Mouse (Mus musculus) CH12.LX (cell line): ENCODE results near the gene Cdc14a. TPM values are rescaled to one million over a fixed set of nuclear protein-coding genes. Genes with fewer than 3 reads are reported as not detected.

Experiments
- DNase-seq: peaks from one replicate; pipeline ENCODE4 v3.0.0-alpha.2; 2013; ENCODE audit errors: extremely low read depth
- H3K27ac ChIP-seq: 2 replicates; pipeline ENCODE4 v1.5.1; 2012; ENCODE audit warnings: low read depth, mild to moderate bottlenecking, control low read depth, moderate library complexity; ENCODE audit not compliant: insufficient read depth
- H3K27me3 ChIP-seq: replicated peaks from 2 replicates; pipeline ENCODE3; 2012; ENCODE audit warnings: inconsistent platforms
- H3K36me3 ChIP-seq, 2 experiments: replicated peaks in 1 of 2; 2 replicates each; pipeline versions ENCODE3 to v1.6.1; 2012; ENCODE audit warnings: inconsistent platforms in 1 of 2, low read length in 1 of 2, mild to moderate bottlenecking in 1 of 2, mixed read lengths in 1 of 2, moderate library complexity in 1 of 2; ENCODE audit not compliant: control insufficient read depth in 1 of 2, insufficient read depth in 1 of 2
- H3K4me1 ChIP-seq, 2 experiments: 2 replicates each; pipeline ENCODE4 v1.6.1; 2012; ENCODE audit warnings: inconsistent platforms in 1 of 2, moderate library complexity in 1 of 2; ENCODE audit not compliant: insufficient read depth in 2 of 2, control insufficient read depth in 1 of 2
- H3K4me2 ChIP-seq: 2 replicates; pipeline ENCODE4 v1.6.1; 2012; ENCODE audit warnings: low read depth, mild to moderate bottlenecking, control low read depth; ENCODE audit not compliant: poor library complexity, insufficient read depth, severe bottlenecking
- H3K4me3 ChIP-seq, 3 experiments: fragments of 150-350 bp in 1 of 3; sonication (generic) in 1 of 3; replicated peaks in 1 of 3; 2 replicates each; pipeline versions ENCODE3 to v1.5.1; 2011 to 2012; ENCODE audit warnings: low read depth in 2 of 3, low read length in 2 of 3, mild to moderate bottlenecking in 2 of 3, moderate library complexity in 2 of 3, control low read depth in 1 of 3, improper control_type of control experiment in 1 of 3, inconsistent platforms in 1 of 3, mixed read lengths in 1 of 3; ENCODE audit not compliant: poor library complexity in 1 of 3
- H3K79me2 ChIP-seq: replicated peaks from 2 replicates; pipeline ENCODE4 v1.6.1; 2012; ENCODE audit warnings: mild to moderate bottlenecking, moderate library complexity; ENCODE audit not compliant: control insufficient read depth, poor library complexity, insufficient read depth, severe bottlenecking; ENCODE audit errors: extremely low read depth
- H3K9ac ChIP-seq: 2 replicates; pipeline ENCODE4 v1.6.1; 2012; ENCODE audit warnings: low read depth, mild to moderate bottlenecking, control low read depth, moderate library complexity; ENCODE audit not compliant: insufficient read depth
- H3K9me3 ChIP-seq: replicated peaks from 2 replicates; pipeline ENCODE3; 2012; ENCODE audit warnings: low read length, inconsistent platforms, mixed read lengths
- CHD1 ChIP-seq: IDR thresholded peaks from 2 replicates; pipeline ENCODE4 v1.6.1; 2012; ENCODE audit warnings: low read depth, low read length, improper control_type of control experiment, inconsistent platforms
- CHD2 ChIP-seq: IDR thresholded peaks from 2 replicates; pipeline ENCODE4 v1.6.1; 2011; ENCODE audit warnings: low read length, improper control_type of control experiment
- E2F4 ChIP-seq: IDR thresholded peaks from 2 replicates; pipeline ENCODE4 v1.6.1; 2011; ENCODE audit warnings: low read depth, low read length, improper control_type of control experiment; ENCODE audit not compliant: insufficient replicate concordance
- ELF1 ChIP-seq: IDR thresholded peaks from 2 replicates; pipeline ENCODE4 v1.6.1; 2014; ENCODE audit warnings: low read depth, mild to moderate bottlenecking, inconsistent platforms, low read length, improper control_type of control experiment
- ETS1 ChIP-seq: conservative IDR thresholded peaks from 2 replicates; pipeline ENCODE4 v1.6.1; 2012; ENCODE audit warnings: low read depth, mild to moderate bottlenecking, inconsistent platforms, low read length, improper control_type of control experiment, moderate library complexity
- GABPA ChIP-seq: IDR thresholded peaks from 2 replicates; pipeline ENCODE4 v1.6.1; 2012; ENCODE audit warnings: low read depth, low read length, improper control_type of control experiment, inconsistent platforms; ENCODE audit not compliant: insufficient replicate concordance
- HCFC1 ChIP-seq: IDR thresholded peaks from 2 replicates; pipeline ENCODE4 v1.6.1; 2012; ENCODE audit warnings: low read depth, mild to moderate bottlenecking, inconsistent platforms, low read length, improper control_type of control experiment
- JUN ChIP-seq: IDR thresholded peaks from 2 replicates; pipeline ENCODE4 v1.6.1; 2011; ENCODE audit warnings: low read depth, mild to moderate bottlenecking, low read length, improper control_type of control experiment, moderate library complexity; ENCODE audit not compliant: insufficient read depth
- JUND ChIP-seq: conservative IDR thresholded peaks from 2 replicates; pipeline ENCODE4 v1.6.1; 2011; ENCODE audit warnings: low read depth, low read length, improper control_type of control experiment
- KAT2A ChIP-seq: IDR thresholded peaks from 2 replicates; pipeline ENCODE4 v1.6.1; 2012; ENCODE audit warnings: low read length, improper control_type of control experiment, inconsistent platforms; ENCODE audit not compliant: insufficient replicate concordance
- MAX ChIP-seq: IDR thresholded peaks from 2 replicates; pipeline ENCODE4 v1.6.1; 2011; ENCODE audit warnings: low read length, improper control_type of control experiment
- MAZ ChIP-seq: IDR thresholded peaks from 2 replicates; pipeline ENCODE4 v1.6.1; 2012; ENCODE audit warnings: low read depth, mild to moderate bottlenecking, inconsistent platforms, low read length, improper control_type of control experiment, moderate library complexity
- MEF2A ChIP-seq: IDR thresholded peaks from 2 replicates; pipeline ENCODE4 v1.6.1; 2014; ENCODE audit warnings: low read depth, mild to moderate bottlenecking, inconsistent platforms, low read length, improper control_type of control experiment, borderline replicate concordance
- MXI1 ChIP-seq: IDR thresholded peaks from 2 replicates; pipeline ENCODE4 v1.6.1; 2011; ENCODE audit warnings: mild to moderate bottlenecking, low read depth, low read length, improper control_type of control experiment
- NELFE ChIP-seq: IDR thresholded peaks from 2 replicates; pipeline ENCODE4 v1.6.1; 2011; ENCODE audit warnings: low read depth, low read length, improper control_type of control experiment
- PAX5 ChIP-seq: IDR thresholded peaks from 2 replicates; pipeline ENCODE4 v1.6.1; 2012; ENCODE audit warnings: low read length, inconsistent platforms, mixed read lengths
- POLR2A ChIP-seq: IDR thresholded peaks from 2 replicates; pipeline ENCODE4 v1.6.1; 2011; ENCODE audit warnings: low read depth, mild to moderate bottlenecking, improper control_type of control experiment, low read length
- POLR2AphosphoS2 ChIP-seq: IDR thresholded peaks from 2 replicates; pipeline ENCODE4 v1.6.1; 2011; ENCODE audit warnings: low read depth, low read length, improper control_type of control experiment
- RCOR1 ChIP-seq: conservative IDR thresholded peaks from 2 replicates; pipeline ENCODE4 v1.6.1; 2012; ENCODE audit warnings: low read depth, mild to moderate bottlenecking, inconsistent platforms, low read length, improper control_type of control experiment
- SIN3A ChIP-seq: IDR thresholded peaks from 2 replicates; pipeline ENCODE4 v1.6.1; 2012; ENCODE audit warnings: low read length, improper control_type of control experiment, inconsistent platforms
- TCF12 ChIP-seq: IDR thresholded peaks from 2 replicates; pipeline ENCODE4 v1.6.1; 2014; ENCODE audit warnings: low read depth, mild to moderate bottlenecking, inconsistent platforms, low read length, improper control_type of control experiment
- UBTF ChIP-seq: IDR thresholded peaks from 2 replicates; pipeline ENCODE4 v1.6.1; 2012; ENCODE audit warnings: low read depth, mild to moderate bottlenecking, inconsistent platforms, low read length, improper control_type of control experiment, moderate library complexity
- ZC3H11A ChIP-seq: IDR thresholded peaks from 2 replicates; pipeline ENCODE4 v1.6.1; 2012; ENCODE audit warnings: low read depth, mild to moderate bottlenecking, inconsistent platforms, low read length, improper control_type of control experiment
- ZKSCAN1 ChIP-seq: IDR thresholded peaks from 2 replicates; pipeline ENCODE4 v1.6.1; 2012; ENCODE audit warnings: low read depth, inconsistent platforms, low read length, improper control_type of control experiment, borderline replicate concordance
- ZMIZ1 ChIP-seq: IDR thresholded peaks from 2 replicates; pipeline ENCODE4 v1.6.1; 2012; ENCODE audit warnings: low read depth, mild to moderate bottlenecking, inconsistent platforms, low read length, improper control_type of control experiment
- dilution Hi-C: fragments of 300-500 bp; cut with MboI; formaldehyde crosslinking; loops from 2 replicates; pipeline ENCODE4 v1.14.3; 2020; ENCODE audit warnings: low sequenced_read_pairs; ENCODE audit not compliant: extremely low pct_unique_long_range_greater_than_20kb, extremely low pct_ligation_motif_present
- in situ Hi-C: fragments of 300-500 bp; cut with MboI; formaldehyde crosslinking; loops from 3 replicates; pipeline ENCODE4 v1.14.3; 2019; ENCODE audit warnings: low sequenced_read_pairs, low pct_ligation_motif_present, low pct_unique_long_range_greater_than_20kb, mixed read lengths
- polyA plus RNA-seq: library from polyadenylated mRNA; unstranded; fragments of >175 nt; gene quantifications from 2 replicates; pipeline ENCODE4 v1.2.1, GENCODE M21; 2012; ENCODE audit warnings: low read depth; ENCODE audit not compliant: insufficient read length
- total RNA-seq, 2 experiments: library from RNA; depleted of rRNA; stranded (reverse); fragments of 300-350 nt in 1 of 2; fragments of >200 nt in 1 of 2; gene quantifications; 2 replicates each; pipeline ENCODE4 v1.2.3; 2012 to 2014

Gene Cdc14a
- total and polyA plus RNA-seq, 3 experiments, result 9.4 to 12.1 (median 9.8) TPM

- no peak for DNase-seq
- no peak overlapping the region for H3K9ac ChIP-seq
These were observed 39.5 kb downstream of the Cdc14a start for GRCm38 (mm10) chr3:116384319-116384718.

GRCm38 (mm10) chr3:116380319-116380718 lies 43.5 kb downstream of the Cdc14a start:
- H3K4me3 ChIP-seq, result no peak overlapping the region
- no peaks in the 10 kb centered on the region for H3K9me3 ChIP-seq
- in situ Hi-C loops (no loop called here), dilution Hi-C loops (no loop called here)
- no peak overlapping the region for H3K9ac ChIP-seq
- H3K36me3 ChIP-seq, result peaks cover 11 to 53% of the 10 kb centered on the region in 2 experiments
- H3K27ac ChIP-seq, result no peak overlapping the region
- 0 out of 4 replicates have a peak, but pooled peaks cover 0 to 5% of the 10 kb centered on the region in 2 experiments for H3K4me1 ChIP-seq
- no peaks in the 10 kb centered on the region for H3K27me3 ChIP-seq
- H3K4me2 ChIP-seq, result no peak overlapping the region
- TF ChIP-seq POLR2A, result no peak
- no peak for TF ChIP-seq MEF2A
- no peak for TF ChIP-seq CHD2
- no peak for TF ChIP-seq KAT2A
- no peak for TF ChIP-seq ELF1
- no peak for TF ChIP-seq ZMIZ1
- no peak for TF ChIP-seq HCFC1
- TF ChIP-seq MAZ, result no peak
- TF ChIP-seq UBTF, result no peak
- no peak for TF ChIP-seq ZKSCAN1
- TF ChIP-seq MAX, result no peak
- TF ChIP-seq TCF12, result no peak
- no peak for TF ChIP-seq JUN
- no peak for TF ChIP-seq POLR2AphosphoS2
- TF ChIP-seq GABPA, result no peak
- no peak for TF ChIP-seq ETS1
- TF ChIP-seq E2F4, result no peak
- TF ChIP-seq CHD1, result no peak
- no peak for TF ChIP-seq NELFE
- TF ChIP-seq ZC3H11A, result no peak
- TF ChIP-seq, all 38 proteins: peak for 0
- no peaks in the 10 kb centered on the region for H3K79me2 ChIP-seq
- DNase-seq, result peak; percentile 5

More at GRCm38 (mm10) chr3:116384319-116384718, 39.5 kb downstream of the Cdc14a start:
- peaks cover 21 to 70% of the 10 kb centered on the region in 2 experiments for H3K36me3 ChIP-seq
- TF ChIP-seq JUND (no peak), GABPA (no peak), SIN3A (no peak), ETS1 (no peak), MXI1 (no peak), CHD1 (no peak), PAX5 (no peak), ELF1 (no peak), MAX (no peak), KAT2A (no peak), RCOR1 (no peak)
- TF ChIP-seq, all 38 proteins: peak for 0
- Histone ChIP-seq H3K4me3 (no peak overlapping the region), H3K79me2 (no peaks in the 10 kb centered on the region), H3K9me3 (no peaks in the 10 kb centered on the region), H3K4me2 (no peak overlapping the region), H3K4me1 (0 out of 4 replicates have a peak, but pooled peaks cover 0 to 5% of the 10 kb centered on the region in 2 experiments), H3K27ac (no peak overlapping the region), H3K27me3 (no peaks in the 10 kb centered on the region)
- in situ Hi-C loops (no loop called here), dilution Hi-C loops (no loop called here)
